Mouse (Mus musculus): ENCODE data around the gene Sbno2. TPM values are rescaled to one million over a fixed set of nuclear protein-coding genes. Genes with fewer than 3 reads are reported as not detected.

Sbno2 gene
- total RNA-seq, 2 experiments from 2014 or later: 5.6 to 6.7 TPM

DNA sequence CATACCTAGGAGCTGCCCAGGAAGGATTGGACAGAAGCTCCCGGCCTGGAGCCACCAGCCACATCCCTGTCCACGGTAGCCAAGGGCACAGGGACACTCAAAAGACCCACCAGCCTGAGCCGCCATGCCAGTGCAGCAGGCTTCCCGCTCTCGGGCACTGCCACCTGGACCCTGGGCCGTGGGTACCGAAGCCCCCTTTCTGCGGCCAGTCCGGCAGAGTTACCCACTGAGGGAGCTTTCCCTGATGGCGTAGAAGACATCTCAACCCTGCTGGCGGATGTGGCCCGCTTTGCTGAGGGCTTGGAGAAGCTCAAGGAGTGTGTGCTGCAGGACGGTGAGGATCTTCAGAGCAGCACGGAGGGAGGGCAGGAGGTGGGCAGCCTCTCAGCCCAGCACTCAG, 87.6 kb downstream of the Sbno2 start:
- DNase-seq: no peak

GRCm38 (mm10) chr10:80017361-80017760, 88.0 kb downstream of the Sbno2 start:
- peak; percentile 72 for DNase-seq

DNA sequence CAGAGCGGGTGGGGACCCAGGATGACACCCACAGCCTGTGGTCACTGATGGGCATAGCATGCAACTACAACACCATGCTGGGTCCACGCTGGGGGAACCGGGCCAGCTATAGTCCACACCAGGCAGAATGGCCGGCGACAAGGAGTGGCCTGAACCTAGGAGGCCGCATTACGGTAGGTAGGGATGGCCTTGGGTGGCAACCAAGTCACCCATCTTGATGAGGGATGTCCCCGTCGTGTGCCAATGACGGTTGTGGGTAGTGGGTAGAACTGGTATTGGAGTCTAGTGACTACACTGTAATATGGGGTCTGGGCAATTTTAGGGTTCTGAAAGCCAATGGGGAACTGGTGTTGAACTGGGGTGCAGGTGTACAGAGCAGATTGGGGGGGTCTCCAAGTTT, 88.4 kb downstream of the Sbno2 start:
- DNase-seq: no peak

- peak; percentile 55 for DNase-seq
These were observed 88.9 kb downstream of the Sbno2 start, which contains the start of gene Arhgap45 for GRCm38 (mm10) chr10:80016511-80016910. Arhgap45 (plus strand) TSS chr10:80016653.

- no peak for DNase-seq
These were observed 89.8 kb downstream of the Sbno2 start for GRCm38 (mm10) chr10:80015583-80015982.

DNA sequence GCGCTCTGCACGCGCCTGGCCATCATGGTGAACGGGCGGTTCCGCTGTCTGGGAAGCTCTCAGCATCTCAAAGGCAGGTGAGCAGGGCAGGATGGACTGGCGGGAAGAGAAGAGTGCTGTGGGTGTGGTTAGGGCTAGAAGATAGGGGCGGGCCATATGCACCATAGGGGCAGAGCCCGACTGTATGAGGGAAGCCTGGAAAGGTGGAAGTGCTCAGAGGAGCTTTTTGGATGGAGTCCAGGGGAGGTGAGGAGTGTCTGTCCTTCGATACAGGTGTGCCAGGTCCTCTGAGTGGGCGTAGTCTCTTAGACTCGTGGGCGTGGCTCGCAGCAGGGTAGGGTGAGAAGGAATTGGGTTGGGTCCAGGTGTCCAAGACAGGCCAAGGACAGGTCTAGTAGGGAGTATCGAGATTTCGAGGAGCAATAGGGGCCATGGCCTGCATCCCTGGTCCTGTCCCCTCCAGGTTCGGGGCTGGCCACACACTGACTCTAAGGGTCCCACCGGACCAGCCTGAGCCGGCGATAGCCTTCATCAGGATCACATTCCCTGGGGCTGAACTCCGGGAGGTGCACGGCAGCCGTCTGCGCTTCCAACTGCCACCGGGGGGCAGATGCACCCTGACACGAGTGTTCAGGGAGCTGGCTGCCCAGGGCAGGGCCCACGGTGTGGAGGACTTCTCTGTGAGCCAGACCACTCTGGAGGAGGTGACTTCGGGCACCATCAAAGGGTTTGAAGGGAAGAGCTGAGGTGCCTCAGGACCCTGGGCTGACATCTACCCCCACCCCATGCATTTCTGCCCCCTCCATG, 90.7 kb downstream of the Sbno2 start:
- DNase-seq: no peak

- DNase-seq: no peak
These were observed 91.8 kb downstream of the Sbno2 start for GRCm38 (mm10) chr10:80013609-80014008.

DNA sequence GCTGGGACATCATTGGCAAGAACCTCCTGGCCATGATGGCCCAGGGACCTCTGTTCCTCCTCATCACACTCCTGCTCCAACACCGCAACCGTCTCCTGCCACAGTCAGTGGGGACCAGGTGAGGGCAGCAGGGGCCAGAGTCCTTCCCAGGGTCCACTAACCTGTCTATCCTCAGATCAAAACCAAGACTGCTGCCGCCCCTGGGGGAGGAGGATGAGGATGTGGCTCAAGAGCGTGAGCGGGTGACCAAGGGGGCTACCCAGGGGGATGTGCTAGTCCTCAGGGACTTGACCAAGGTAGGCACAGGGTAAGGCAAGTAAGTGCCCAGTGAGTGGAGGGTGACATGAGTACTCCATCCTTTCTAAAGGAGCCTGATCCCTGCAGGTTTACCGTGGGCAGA, 93.6 kb downstream of the Sbno2 start:
- DNase-seq: no peak

Other genes with a start within 250 kb of the Sbno2 start
- gene Prtn3, start 231.1 kb downstream of the Sbno2 start, total RNA-seq (2021): under 1 TPM in 1 of 2 experiments, not detected in 1; 0.35 TPM
- gene Plppr3, start 230.9 kb downstream of the Sbno2 start, total RNA-seq (2021): under 1 TPM; 0.13 to 0.27 TPM
- not detected for gene Elane, start 219.3 kb downstream of the Sbno2 start, total RNA-seq (2021)
- 100 to 1,000 TPM in 1 of 2 experiments, 10 to 100 TPM in 1; 12.5 to 381 TPM for gene Cfd, start 214.7 kb downstream of the Sbno2 start, total RNA-seq (2021)
- gene Med16, start 196.6 kb downstream of the Sbno2 start, total RNA-seq (2021): 10 to 100 TPM; 29.2 to 34.4 TPM
- not detected for gene Gm26602, start 194.7 kb downstream of the Sbno2 start, total RNA-seq (2021)
- gene Kiss1r, start 188.6 kb downstream of the Sbno2 start, total RNA-seq (2021): under 1 TPM; 0.18 to 0.29 TPM
- 100 to 1,000 TPM; 103 to 113 TPM for gene R3hdm4, start 184.4 kb downstream of the Sbno2 start, total RNA-seq (2021)
- 1 to 10 TPM; 2.4 to 2.8 TPM for gene Arid3a, start 178.5 kb downstream of the Sbno2 start, total RNA-seq (2021)
- 10 to 100 TPM; 16.4 to 18.0 TPM for gene Wdr18, start 145.4 kb downstream of the Sbno2 start, total RNA-seq (2021)
- gene Grin3b, start 134.9 kb downstream of the Sbno2 start, total RNA-seq (2021): not detected
- 10 to 100 TPM; 70.1 to 80.6 TPM for gene Tmem259, start 121.2 kb downstream of the Sbno2 start, total RNA-seq (2021)
- gene Cnn2, start 117.0 kb downstream of the Sbno2 start, total RNA-seq (2021): 1 to 10 TPM; 8.5 to 9.4 TPM
- gene Abca7, start 109.1 kb downstream of the Sbno2 start, total RNA-seq (2021): 1 to 10 TPM; 4.9 to 5.7 TPM
- 1 to 10 TPM; 1.0 to 2.1 TPM for gene Arhgap45, start 88.9 kb downstream of the Sbno2 start, total RNA-seq (2021)
- 10 to 100 TPM; 43.2 to 45.5 TPM for gene Polr2e, start 65.8 kb downstream of the Sbno2 start, total RNA-seq (2021)
- 100 to 1,000 TPM; 527 to 618 TPM for gene Gpx4, start 58.4 kb downstream of the Sbno2 start, total RNA-seq (2021)
- gene Stk11, start 10.2 kb upstream of the Sbno2 start, total RNA-seq (2021): 100 to 1,000 TPM in 1 of 2 experiments, 10 to 100 TPM in 1; 99.8 to 120 TPM
- 100 to 1,000 TPM; 634 to 665 TPM for gene Atp5d, start 33.1 kb upstream of the Sbno2 start, total RNA-seq (2021)
- gene Cbarp, start 35.3 kb upstream of the Sbno2 start, total RNA-seq (2021): 1 to 10 TPM; 1.2 to 1.6 TPM
- 10 to 100 TPM; 33.7 to 34.8 TPM for gene Midn, start 42.7 kb upstream of the Sbno2 start, total RNA-seq (2021)
- gene Cirbp, start 60.4 kb upstream of the Sbno2 start, total RNA-seq (2021): 10 to 100 TPM; 17.3 to 21.4 TPM
- 1 to 10 TPM; 5.1 to 5.9 TPM for gene 1600002K03Rik, start 67.4 kb upstream of the Sbno2 start, total RNA-seq (2021)
- under 1 TPM; 0.26 to 0.54 TPM for gene Efna2, start 73.9 kb upstream of the Sbno2 start, total RNA-seq (2021)
- gene Mum1, start 120.9 kb upstream of the Sbno2 start, total RNA-seq (2021): 10 to 100 TPM; 14.5 to 14.8 TPM
- gene Ndufs7, start 143.6 kb upstream of the Sbno2 start, total RNA-seq (2021): 100 to 1,000 TPM; 508 to 524 TPM
- 10 to 100 TPM; 50.9 to 53.1 TPM for gene Gamt, start 155.4 kb upstream of the Sbno2 start, total RNA-seq (2021)
- 10 to 100 TPM; 40.1 to 43.6 TPM for gene Dazap1, start 155.9 kb upstream of the Sbno2 start, total RNA-seq (2021)
- 100 to 1,000 TPM; 575 to 593 TPM for gene Rps15, start 186.9 kb upstream of the Sbno2 start, total RNA-seq (2021)
- gene Apc2, start 190.4 kb upstream of the Sbno2 start, total RNA-seq (2021): under 1 TPM; 0.59 to 0.82 TPM
- 1 to 10 TPM; 6.5 to 7.0 TPM for gene 2310011J03Rik, start 215.0 kb upstream of the Sbno2 start, total RNA-seq (2021)
- gene Pcsk4, start 223.9 kb upstream of the Sbno2 start, total RNA-seq (2021): 1 to 10 TPM in 1 of 2 experiments, under 1 TPM in 1; 0.84 to 1.1 TPM
- 1 to 10 TPM; 1.1 to 2.8 TPM for gene Reep6, start 224.4 kb upstream of the Sbno2 start, total RNA-seq (2021)
- gene Adamtsl5, start 242.8 kb upstream of the Sbno2 start, total RNA-seq (2021): 10 to 100 TPM; 38.8 to 70.8 TPM